Mouse (Mus musculus) spleen, postnatal 10 days (tissue): ENCODE measurements at regions not wholly inside any gene's neighbourhood (a gene's known extent, or its start where the extent isn't known, plus 50 kb on each side); places are given as distances from the start of the nearest gene placed in this dataset.
A peak's percentile ranks its signal among the peaks of the same experiment; 100 is the strongest.

Experiments
- DNase-seq, 2 experiments: peaks; one replicate each; pipeline ENCODE4 v3.0.0; 2021 to 2022; ENCODE audit warnings: low spot score in 2 of 2

GRCm38 (mm10) chr4:140463296-140463695 lies 202.5 kb downstream of the Arhgef10l start:
- no peak for DNase-seq

GRCm38 (mm10) chr4:140461317-140461716 lies 204.5 kb downstream of the Arhgef10l start:
- DNase-seq, result no peak

- DNase-seq, result no peak
Observed at GRCm38 (mm10) chr4:140449062-140449461, 202.5 kb upstream of the Igsf21 start.

DNA sequence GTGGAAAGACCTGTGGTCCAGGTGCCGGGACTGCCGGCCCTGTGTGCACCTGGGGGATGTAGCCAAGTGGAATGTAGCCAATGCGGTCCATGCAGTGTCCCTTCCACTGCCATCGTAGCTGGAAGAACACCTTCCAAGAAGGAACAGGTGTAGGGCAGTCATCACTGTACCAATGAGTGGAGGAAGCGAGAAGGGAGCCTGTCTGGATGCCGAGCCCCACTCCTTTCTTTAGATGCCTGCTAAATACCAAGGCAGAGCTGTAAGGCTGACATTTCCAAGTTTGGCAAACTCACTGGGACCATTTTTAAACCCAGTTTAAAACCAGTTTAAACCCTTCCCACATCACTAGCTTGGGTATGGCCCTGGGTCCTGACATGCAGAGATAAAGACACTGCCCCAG lies 199.9 kb upstream of the Igsf21 start:
- no peak for DNase-seq

DNA sequence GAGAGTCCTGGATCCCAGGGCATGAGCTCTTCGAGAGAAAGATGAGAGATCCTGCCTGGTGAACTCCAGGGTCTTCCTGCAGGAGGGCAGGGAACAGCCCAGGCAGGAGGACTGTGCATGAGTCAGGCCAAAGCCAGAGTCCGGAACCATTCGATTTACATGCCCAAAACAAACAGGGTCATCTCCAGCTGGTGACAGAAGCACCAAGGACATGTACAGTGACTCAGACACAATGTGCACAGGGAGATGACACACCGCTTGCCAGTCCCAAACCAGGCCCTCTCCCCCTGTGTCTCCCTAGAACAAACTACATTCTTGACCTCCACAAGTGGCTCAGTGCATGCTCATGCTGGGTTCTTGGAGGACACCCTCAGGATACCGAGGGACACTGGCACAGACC lies 199.3 kb upstream of the Igsf21 start:
- DNase-seq, result no peak

- DNase-seq, result no peak
Observed at GRCm38 (mm10) chr4:140443221-140443620, 196.6 kb upstream of the Igsf21 start.

DNA sequence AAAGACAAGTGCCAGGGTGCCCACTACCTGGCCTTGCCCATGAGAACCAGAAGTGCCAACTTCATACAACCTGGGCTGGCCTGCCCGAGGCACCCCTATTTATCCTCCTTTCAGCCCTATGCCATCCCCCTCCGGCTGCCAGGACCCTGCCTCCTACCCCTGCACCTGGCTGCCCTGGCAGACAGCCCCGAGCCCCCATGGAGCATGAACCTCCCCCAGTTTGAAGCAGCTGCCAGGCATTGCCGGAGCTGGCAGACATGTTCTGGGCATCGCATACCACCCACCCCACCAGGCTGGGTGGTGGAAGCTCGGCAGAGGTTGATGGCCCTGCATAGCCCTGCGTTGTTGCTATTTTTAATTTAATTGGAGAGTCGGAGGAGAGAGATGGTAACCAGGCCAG lies 195.2 kb upstream of the Igsf21 start:
- DNase-seq, result no peak

DNA sequence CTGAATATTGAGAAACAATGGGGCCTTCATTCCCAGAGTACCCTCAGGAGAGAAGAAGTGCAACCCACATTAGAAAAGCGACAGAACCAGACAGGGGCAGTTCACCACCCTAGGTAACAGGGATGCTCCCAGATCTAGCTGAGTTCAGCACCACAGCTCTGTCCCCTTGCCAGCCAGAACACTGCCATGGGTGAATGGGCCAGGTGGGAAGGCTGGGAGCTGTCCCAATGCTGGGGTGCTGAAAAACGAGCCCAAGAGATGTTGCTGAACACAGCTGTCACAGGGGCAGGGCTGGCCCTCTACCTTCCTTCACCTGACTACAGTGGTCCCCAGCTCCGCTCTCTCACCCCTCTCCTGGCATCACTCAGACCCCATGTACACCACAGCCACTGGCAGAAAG lies 193.3 kb upstream of the Igsf21 start:
- DNase-seq, result peak in 1 of 2 experiments; percentile 21

DNA sequence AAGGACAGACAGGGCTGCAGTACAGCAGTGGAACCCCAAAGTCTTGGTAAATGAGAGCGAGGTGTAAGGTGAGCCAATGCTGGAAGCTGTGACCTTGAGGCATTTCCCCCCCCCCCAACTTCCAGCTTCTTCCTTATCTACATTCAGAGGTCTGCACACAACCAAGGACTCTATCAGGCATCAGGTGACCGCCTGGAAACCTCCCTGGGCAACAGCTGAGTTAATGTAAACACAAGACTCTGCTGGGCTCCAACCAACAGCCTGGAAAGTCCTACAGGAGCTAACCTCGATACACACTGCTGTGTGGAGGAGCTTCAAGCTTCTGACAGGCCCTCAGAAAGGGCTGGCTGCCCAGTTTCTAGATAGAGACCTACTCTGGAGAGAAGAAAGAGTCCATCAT lies 189.4 kb upstream of the Igsf21 start:
- DNase-seq, result no peak

DNA sequence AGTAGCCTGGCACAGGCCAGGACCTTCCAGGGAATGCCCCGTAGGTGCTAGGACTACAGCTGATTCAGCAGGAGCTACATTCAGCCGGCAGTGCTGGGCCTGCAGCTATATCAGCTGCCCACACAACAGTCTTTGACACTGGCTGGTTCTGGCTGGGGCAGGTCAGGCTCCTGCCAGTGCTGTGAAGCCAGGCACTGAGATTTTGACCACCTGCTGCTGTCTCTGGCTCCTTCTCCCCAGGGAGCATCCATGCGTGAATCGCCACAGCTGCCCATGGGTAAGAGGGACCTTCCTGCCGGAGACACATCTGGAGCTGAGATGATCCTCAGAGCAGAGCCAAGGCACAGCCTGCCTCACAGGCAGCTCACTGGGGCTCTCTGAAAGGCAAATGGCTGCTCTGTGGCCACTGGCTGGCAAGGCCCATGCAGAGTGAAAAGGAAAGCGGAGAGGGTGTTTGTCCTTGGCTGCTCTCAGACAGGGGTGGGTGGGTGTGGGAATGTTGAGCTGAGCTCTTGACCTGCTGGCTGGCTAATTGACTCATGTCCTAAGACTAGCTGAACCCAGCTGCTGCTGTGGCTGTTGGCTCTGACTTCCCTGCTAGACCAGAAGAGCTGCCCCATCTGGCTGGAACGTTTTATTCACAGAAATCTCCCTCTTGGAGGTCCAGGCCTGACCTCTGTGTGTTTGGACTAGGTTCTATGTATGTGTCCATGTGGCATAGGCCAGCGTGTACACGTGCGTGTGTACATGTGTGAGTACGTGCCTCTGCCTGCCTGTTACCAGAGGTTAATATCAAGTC lies 187.4 kb upstream of the Igsf21 start:
- DNase-seq, result no peak

DNA sequence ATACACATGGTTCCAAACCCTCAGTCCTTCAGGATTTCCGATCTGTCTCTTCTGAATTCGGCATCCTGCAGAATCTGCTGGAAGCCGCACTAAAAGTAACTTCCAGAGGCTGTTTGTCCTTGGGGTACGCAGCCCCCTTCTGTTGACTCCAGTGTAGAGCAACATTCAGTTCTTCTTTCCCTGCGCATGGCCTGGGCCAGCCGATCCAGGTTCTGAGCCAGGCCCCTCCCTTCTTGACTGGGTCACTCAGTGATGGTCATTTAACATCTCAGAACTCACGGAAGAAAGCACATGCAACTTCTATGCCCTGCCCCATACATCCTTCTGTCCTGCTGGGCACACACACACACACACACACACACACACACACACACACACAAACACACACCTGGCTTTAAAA lies 185.5 kb upstream of the Igsf21 start:
- DNase-seq, result no peak

GRCm38 (mm10) chr4:140427039-140427438 lies 180.5 kb upstream of the Igsf21 start:
- no peak for DNase-seq

DNA sequence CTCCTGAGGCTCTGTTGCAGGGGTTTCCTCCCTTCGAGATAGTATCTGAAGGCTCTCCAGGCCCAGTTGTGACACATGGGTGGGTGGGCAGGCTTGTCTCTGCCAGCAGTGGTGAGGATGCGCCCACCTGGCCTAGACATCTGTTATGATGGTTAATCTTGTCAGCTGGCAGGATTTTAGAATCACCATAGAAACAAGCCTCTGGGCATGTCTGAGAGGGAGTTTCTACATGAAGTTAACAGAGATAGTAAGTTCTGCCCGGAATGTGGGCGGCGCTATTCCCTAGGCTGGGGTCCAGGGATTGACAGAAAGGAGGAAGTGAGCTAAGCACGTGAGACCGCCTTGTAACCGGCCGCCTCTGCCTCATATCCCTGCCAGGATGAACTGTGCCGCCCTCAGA lies 177.2 kb upstream of the Igsf21 start:
- no peak for DNase-seq

- DNase-seq, result no peak
Observed at GRCm38 (mm10) chr4:140421926-140422585, 175.5 kb upstream of the Igsf21 start.

DNA sequence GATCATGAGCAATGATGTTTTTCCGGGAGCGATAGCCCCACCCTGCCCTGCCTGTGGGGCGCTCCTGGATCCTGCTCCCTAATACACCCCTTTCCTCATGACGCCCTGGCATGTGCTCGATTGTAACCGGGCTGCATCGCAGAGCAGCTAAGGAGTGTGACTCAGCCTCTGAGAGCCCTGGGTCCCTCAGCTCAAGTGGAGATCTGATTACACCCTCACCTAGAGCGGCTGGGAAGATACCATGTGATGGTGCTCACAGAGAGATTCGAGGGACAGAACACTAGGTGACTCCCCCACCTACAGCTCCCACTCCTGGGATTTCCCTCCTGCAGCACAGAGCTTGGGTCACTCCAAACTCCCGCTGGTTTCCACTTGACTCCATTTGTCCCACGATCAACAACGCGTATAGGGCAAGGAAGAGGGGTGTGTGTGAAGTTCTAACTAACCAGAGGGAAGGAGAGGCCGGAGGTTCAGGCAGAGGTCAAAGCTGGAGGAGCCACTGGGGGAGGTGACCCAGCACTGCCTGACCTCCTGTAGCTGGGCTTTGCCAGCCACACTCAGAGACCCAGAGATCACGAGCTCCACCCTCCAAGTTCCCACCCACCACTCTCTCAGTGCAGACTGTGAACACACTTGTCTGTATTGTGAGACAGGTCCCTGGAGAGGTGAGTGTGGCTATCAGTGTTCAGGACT lies 173.3 kb upstream of the Igsf21 start:
- no peak for DNase-seq

DNA sequence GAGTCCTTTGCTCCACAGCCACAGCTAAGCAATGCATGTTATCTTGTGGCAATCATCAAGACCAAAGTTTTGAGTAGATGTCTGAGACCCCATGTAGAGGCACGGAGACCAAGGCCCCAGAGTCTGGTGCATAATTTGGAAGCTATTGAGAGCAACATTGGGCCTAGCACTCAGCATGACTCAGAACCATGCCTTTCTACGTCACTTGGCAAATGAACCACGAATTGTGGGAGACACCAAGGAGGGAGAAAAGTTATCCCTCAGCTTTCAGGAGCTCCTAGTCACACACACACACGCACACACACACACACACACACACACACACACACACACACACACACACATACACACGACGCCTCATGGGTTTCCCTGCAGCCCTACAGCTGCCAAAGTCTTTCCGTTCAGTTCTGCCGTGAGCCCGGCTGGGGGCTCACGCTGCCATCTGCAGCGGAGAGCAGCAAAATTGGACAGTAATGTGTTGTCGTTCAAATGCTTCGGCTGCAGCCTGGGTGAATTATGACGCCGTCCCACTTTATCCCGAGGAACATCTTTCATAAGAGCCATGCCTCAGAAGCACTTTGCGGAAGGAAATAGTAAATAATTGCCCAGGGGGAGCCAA lies 165.8 kb upstream of the Igsf21 start:
- no peak for DNase-seq

DNA sequence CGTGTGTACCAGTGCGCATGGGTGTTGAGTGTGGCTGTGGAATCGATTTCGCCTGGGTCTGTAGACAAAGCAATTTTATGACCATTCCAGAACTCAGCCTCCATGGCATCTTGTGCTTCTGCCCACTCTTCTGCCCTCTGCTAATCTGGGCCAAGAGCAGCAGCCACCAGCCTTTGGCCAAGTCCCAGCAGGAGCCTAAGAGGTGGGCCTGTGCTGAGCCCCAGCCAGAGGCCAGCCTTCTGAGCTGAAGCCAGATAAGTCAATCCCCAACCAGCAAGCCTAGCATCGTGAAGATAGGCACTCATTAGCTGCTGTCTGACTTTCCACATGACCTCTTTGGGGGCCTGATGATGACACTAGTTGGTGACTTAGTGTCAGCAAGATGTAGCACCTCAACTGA lies 161.9 kb upstream of the Igsf21 start:
- no peak for DNase-seq

DNA sequence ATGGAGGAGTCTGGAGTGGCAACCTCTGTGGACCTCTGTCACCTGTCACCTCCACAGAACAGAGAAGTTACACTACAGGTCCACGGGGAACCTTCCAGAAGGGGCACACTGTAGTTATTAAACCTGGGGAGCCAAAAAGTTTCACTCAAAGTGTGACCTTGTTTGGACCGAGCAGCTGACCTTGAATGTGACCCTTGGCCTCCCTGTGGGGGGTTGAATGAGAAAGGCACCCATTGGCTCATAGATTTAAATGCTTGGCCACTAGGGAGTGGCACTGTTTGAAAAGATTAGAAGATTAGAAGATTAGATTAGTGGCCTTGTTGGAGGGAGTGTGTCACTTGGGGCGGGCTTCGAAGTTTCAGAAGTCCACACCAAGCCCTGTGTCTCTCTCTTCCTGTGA lies 160.3 kb upstream of the Igsf21 start:
- no peak for DNase-seq

- no peak for DNase-seq
Observed at GRCm38 (mm10) chr4:140405993-140406881, 159.7 kb upstream of the Igsf21 start.

DNA sequence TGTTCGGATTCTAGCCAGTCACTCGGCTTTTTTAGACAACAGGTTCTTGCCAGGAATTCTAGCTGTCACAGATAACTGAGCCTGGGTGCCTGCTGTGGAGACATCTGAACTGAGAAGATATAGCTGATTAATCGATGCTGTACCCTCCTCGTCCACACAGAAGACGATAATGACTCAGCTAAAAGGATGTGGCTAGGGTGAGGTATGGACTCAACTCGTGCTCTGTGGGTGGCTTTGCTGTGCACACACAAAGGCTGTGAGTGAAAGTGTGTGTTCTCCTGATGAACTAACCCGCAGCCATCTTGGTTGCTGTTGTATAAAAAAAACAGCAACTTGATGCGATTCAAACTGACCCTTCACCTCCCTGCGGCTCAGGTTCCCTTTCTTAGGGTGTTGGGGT lies 158.8 kb upstream of the Igsf21 start:
- DNase-seq, result no peak

GRCm38 (mm10) chr4:140403128-140403527 lies 156.5 kb upstream of the Igsf21 start:
- DNase-seq, result no peak
